Mouse (Mus musculus): ENCODE measurements around the gene Htra3.

The Htra3 gene

DNA sequence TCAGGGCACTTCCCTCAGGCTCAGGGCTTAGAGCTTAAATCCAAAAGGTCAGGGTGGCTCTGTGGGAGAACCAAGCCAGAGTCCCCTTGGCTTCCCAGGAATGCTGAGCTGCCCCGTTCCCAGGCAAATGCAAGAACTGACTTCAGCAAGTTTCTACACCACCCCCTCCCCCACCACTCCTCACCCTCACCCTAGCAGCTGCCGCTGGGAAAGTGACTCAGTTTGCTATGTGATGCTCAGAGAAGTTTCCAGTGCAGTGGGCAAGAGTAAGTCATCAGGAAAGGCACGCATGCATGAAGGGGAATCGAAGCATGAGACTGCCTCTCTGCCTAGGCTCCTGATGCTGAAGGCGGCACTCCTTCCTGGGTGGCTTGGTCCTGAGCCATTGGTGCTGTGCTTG lies 62.6 kb downstream of the Htra3 start:
- CTCF ChIA-PET, result interaction anchor here (0.7 kb wide), 1 partner anchor 273 kb away, joined by 7 read pairs; no protein-coding TSS in a partner anchor

DNA sequence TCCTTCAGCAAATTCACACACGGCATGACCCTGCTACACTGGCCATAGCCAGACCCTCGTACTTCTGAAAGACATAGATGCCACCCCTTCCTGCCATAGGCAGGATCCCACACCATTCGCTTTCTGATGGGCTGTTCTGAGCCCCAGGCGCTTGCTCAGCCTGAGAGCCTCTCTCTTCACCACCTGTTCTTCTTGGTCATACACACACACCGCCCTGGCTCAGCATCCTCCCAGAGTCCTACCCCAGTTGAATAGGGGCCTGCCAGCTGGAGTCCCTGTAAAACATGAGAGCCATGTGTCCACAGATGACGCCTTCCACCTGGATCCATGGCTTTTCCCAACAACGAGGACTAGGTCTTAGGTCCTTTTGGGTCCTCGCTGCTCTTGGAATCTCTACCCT lies 66.9 kb downstream of the Htra3 start:
- CTCF ChIA-PET, result no interaction called here

DNA sequence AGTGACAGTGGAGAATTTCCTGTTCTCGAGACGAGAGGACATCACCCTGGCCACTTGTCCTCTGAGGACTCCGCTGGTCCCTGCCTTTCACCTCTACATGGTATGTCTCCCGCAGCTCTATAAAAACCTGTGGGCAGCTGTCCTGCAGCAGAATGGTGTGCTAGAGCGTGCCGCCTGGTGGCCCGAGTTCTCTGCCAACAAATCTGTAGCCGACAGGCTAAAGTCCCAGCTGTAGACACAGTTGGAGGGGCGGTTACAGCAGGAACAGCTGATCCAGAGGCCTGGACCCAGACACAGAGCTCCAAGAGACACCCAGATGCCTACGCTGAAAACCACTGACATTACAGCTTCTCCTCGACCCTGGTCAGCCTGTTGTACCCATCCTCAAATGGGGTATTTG lies 67.7 kb downstream of the Htra3 start:
- CTCF ChIA-PET, result no interaction called here

DNA sequence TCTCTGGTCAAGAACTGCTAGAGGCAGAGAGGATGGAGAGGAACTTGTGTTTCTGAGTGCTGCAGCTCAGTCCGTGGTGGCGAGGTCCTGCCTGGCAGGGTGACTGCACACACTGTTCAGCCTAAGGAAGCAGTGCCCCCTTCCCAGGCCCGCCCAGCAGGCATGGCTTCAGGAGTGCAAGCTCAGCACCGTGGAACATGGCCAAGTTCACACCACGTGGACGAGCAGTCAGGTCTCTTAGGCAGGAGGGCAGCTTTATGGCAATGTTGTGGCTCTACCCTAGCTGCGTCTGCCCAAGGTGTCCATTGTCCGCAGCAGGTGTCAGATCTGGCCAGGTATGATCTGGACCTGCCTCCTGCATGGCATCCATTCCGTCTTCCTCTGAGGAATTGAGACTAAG lies 68.4 kb downstream of the Htra3 start:
- CTCF ChIA-PET, result no interaction called here

DNA sequence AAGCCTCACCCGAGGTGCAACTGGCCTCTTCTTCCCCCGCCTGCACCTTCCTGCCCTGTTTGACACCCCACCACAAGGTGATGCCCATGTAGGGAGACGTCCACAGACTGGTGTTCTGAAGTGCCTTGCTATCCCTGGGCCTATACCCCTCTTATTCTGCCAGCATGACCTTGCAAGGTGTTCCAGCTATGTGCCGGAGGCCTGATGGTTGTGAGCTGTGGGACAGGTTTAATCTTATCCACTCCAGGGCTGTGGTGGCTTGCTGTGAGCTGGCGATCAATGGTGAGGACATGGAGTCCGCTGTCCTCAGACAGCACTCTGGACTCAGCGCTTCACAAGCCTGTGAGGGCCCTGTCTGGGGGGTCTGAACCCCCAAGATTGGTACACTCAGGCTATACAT lies 69.2 kb downstream of the Htra3 start:
- CTCF ChIA-PET, result no interaction called here

DNA sequence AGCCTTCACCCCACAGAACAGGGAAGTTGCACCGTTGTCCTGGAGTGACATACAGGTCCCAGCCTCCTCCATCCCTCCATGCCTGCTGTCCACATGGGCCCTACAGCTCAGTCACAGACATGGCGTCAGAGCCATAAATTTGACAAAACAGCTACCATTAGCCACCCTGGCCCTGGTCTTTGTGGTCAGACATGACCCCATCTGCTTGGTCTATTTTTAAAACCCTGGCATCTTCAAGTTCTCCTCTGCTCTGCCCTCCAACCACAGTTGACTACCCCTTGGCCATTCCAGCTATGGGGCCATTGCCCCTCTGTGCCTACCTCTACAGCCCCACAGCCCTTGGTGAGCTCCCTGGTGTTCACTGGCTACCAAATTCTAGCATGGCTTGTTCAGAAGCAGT lies 69.6 kb downstream of the Htra3 start:
- CTCF ChIA-PET, result no interaction called here

DNA sequence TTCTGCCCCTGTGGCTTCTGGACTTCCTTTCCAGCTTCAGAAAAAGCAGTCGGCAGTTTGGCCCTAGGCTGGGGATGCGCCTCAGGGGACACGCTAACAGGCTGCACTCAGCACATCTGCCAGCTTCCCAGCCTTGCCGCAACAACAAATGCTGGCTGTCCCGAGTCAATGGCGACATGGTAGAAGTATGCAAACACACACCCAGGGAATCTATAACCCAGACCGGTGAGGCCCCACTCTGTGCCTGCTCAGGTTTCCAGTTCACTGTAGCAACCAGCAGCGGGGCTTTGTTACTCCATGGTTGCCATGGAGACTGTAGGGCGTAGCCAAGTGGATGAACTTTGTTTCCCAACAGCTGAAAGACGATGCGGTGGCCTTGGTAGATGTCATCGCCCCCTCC lies 70.2 kb downstream of the Htra3 start:
- CTCF ChIA-PET, result no interaction called here

DNA sequence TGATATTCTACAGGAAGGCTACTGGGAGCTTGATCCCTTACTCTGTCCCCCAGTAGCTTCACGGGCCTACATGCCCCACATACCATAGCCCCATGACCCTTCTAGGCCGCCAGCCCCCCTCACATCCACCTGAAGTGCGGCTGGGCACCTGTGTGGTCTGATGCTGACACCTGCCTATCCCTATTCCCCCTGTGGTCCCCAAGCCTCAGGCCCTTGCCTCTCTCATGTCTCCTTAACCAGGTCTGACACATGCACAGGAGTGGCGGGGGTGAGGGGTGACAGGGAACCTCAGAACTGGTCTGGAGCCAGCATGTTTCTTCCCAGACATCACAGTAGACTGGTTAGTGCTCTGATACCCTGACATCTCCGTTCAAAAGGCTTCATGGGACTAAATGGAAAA lies 71.0 kb downstream of the Htra3 start:
- CTCF ChIA-PET, result no interaction called here

DNA sequence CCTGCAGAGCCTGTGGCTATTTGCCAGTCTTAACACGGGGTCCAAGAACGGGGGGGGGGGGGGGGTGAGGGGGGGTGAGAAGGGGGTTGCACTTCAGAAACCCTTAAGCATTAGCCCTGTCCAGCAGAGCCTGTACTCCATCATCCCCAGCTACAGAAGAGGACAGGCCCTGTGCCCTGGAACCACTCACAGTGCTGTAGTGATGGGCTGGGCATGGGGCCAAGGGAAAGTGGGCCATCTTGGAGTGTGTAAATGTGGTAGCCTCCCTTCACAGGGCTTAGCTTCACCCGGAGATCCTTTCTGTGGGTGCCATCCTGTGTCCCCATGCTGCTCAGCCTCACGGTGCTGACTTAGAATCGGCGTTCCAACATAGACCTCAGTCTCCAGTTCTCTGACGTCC lies 71.8 kb downstream of the Htra3 start:
- CTCF ChIA-PET, result interaction anchor here (0.6 kb wide), 1 partner anchor 17 kb away, joined by 3 read pairs; no protein-coding TSS in a partner anchor

DNA sequence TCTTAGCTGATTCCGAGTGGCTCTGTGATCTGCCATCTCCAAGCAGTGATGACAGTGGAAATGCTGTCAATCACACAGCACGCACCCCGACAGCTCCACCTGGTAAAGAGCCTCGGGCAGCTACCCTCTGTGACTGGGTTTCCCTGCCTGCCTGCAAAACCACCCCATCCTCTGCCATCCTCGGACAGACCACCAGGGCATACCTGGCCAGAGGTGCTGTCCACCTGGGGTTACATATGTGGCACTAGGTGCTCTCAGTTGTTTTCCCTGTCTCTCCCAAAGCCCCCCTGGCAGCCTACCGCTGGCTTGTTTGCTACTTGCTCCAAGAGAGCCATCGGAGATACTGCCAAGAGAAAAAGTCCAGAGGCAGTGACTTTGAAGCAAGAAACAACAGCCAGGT lies 72.8 kb downstream of the Htra3 start:
- CTCF ChIA-PET, result interaction anchor here (0.7 kb wide), 1 partner anchor 1928 kb away, joined by 14 read pairs; no protein-coding TSS in a partner anchor

DNA sequence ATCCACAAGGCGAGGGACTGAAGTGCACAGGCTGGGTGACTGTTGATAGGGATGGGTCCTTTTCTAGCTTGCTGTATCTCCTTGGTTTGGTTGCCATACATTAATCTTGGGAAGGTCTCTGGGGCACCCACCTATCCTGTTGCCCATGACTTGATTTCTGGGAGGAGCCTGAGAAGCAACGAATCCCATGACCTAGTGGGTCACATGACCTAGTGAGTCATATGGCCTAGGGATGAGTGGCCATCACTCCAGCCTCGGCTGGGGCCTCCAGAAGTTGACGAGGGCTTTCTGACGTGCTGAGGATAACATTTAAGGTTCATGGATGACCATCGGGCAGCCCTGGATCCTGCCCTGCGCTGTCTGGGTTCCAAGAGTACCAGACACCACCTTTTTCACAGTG lies 74.2 kb downstream of the Htra3 start:
- CTCF ChIA-PET, result no interaction called here

Data from spleen, embryonic (tissue).